Mouse (Mus musculus) neutrophil, adult 5-6 weeks (primary cell): ENCODE measurements around the gene Prkacb. TPM values are rescaled to one million over a fixed set of nuclear protein-coding genes. Genes with fewer than 3 reads are reported as not detected.
"Not testable (repeated sequence)": the region's sequence is repeated elsewhere in the genome, so short reads cannot be mapped to it uniquely, and the experiment has no call there.

ENCODE experiments used
- ATAC-seq: fragments of 151-379, 151-347 bp; 2 replicates; pipeline ENCODE4 v1.8.0; 2017; ENCODE audit warnings: mild to moderate bottlenecking, moderate TSS enrichment; ENCODE audit not compliant: insufficient number of reproducible peaks, poor library complexity, low FRiP score, severe bottlenecking; ENCODE audit errors: extremely low read depth
- total RNA-seq: library from RNA; stranded (forward); fragments of 200-1000 nt; gene quantifications from 2 replicates; pipeline ENCODE4 v1.2.3, GENCODE M21; 2017

Gene Prkacb
- total RNA-seq, 1 experiment from 2014 or later = 71.8 TPM

- no peak for ATAC-seq
Observed at GRCm38 (mm10) chr3:146741158-146741557, 71.6 kb downstream of the Prkacb start.

GRCm38 (mm10) chr3:146736186-146736585 lies 76.6 kb downstream of the Prkacb start:
- not testable (repeated sequence) for ATAC-seq

- ATAC-seq = no peak
Observed at GRCm38 (mm10) chr3:146735657-146736056, 77.1 kb downstream of the Prkacb start.

- ATAC-seq = no peak
Observed at GRCm38 (mm10) chr3:146734907-146735629, 77.7 kb downstream of the Prkacb start.

GRCm38 (mm10) chr3:146731499-146731898 lies 81.3 kb downstream of the Prkacb start:
- ATAC-seq = no peak

- ATAC-seq = no peak
Observed at GRCm38 (mm10) chr3:146723037-146723436, 89.8 kb downstream of the Prkacb start.

GRCm38 (mm10) chr3:146719696-146720095 lies 93.1 kb downstream of the Prkacb start:
- ATAC-seq = no peak

- no peak for ATAC-seq
Observed at GRCm38 (mm10) chr3:146718251-146718650, 94.5 kb downstream of the Prkacb start.

GRCm38 (mm10) chr3:146712305-146712704 lies 100.5 kb downstream of the Prkacb start:
- no peak for ATAC-seq

- ATAC-seq = no peak
Observed at GRCm38 (mm10) chr3:146711559-146711958, 101.2 kb downstream of the Prkacb start.

- ATAC-seq = no peak
Observed at GRCm38 (mm10) chr3:146711084-146711483, 101.7 kb downstream of the Prkacb start.

GRCm38 (mm10) chr3:146709086-146709485 lies 103.7 kb downstream of the Prkacb start:
- ATAC-seq = no peak

GRCm38 (mm10) chr3:146708381-146708780 lies 104.4 kb downstream of the Prkacb start:
- no peak for ATAC-seq

- ATAC-seq = no peak
Observed at GRCm38 (mm10) chr3:146704099-146704498, 108.7 kb downstream of the Prkacb start.

GRCm38 (mm10) chr3:146700051-146700450 lies 112.7 kb downstream of the Prkacb start:
- ATAC-seq = no peak

- no peak for ATAC-seq
Observed at GRCm38 (mm10) chr3:146698982-146699381, 113.8 kb downstream of the Prkacb start.

GRCm38 (mm10) chr3:146692547-146692946 lies 120.2 kb downstream of the Prkacb start:
- ATAC-seq = no peak

- no peak for ATAC-seq
Observed at GRCm38 (mm10) chr3:146687121-146687725, 125.6 kb downstream of the Prkacb start.

- no peak for ATAC-seq
Observed at GRCm38 (mm10) chr3:146686428-146686827, 126.4 kb downstream of the Prkacb start.

- no peak for ATAC-seq
Observed at GRCm38 (mm10) chr3:146684811-146685675, 127.7 kb downstream of the Prkacb start, which contains the start of gene Samd13. Gene Samd13 (minus strand): TSS chr3:146685592.
